Mouse (Mus musculus): ENCODE results near the gene Ltb4r2. TPM values are rescaled to one million over a fixed set of nuclear protein-coding genes. Genes with fewer than 3 reads are reported as not detected.

The Ltb4r2 gene
- total and polyA plus RNA-seq, 3 experiments, result 0.20 TPM; not detected in 1

DNA sequence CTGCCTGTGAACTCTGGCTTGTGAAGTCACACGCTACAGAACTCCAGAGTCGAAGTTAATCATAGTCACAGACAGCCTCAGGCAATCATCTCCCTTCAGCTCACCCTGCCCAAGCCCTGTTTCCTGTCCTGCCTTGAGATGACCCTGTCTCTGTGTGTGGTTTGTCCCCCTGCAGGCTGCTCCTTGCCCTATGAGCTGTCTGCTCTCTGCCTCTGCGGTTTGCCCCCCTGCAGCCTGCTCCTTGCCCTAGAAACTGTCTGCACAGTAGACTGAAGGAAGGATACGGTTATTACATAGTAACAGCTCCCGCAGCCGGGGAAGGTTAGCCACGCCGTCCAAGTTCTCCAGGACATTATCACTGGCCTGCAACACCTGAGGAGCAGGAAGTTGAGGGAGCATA, 44.3 kb upstream of the Ltb4r2 start:
- no peaks in the 10 kb centered on the region for H3K4me1 ChIP-seq (ENCODE audit: control insufficient read depth, insufficient read depth, low read length)
- peaks cover 1% of the 10 kb centered on the region; the same call in 1 of the 2 replicates for H3K27me3 ChIP-seq (ENCODE audit: control insufficient read depth, insufficient read depth, low read length)
- H3K36me3 ChIP-seq (ENCODE audit: control insufficient read depth, insufficient read depth, low read length), result no peaks in the 10 kb centered on the region
- no peaks in the 10 kb centered on the region for H3K79me2 ChIP-seq (replicated peaks; ENCODE audit: control insufficient read depth, insufficient read depth, low read length)
- intact Hi-C loops (cut with DNase I), result no loop called here
- no peak for TF ChIP-seq POLR2A (IDR thresholded peaks at IDR 0.05; ENCODE audit: insufficient read depth, low read depth, low read length)
- TF ChIP-seq CTCF (IDR thresholded peaks at IDR 0.05), result no peak
- TF ChIP-seq EP300 (IDR thresholded peaks at IDR 0.05; ENCODE audit: insufficient read depth, low read depth, low read length), result no peak
- no peak overlapping the region for H3K27ac ChIP-seq
- DNase-seq, result no peak
- 89% methylated on average over 8 of the region's 8 CpGs for WGBS
- no peak overlapping the region for H3K9ac ChIP-seq (ENCODE audit: low read depth, low read length)
- H3K4me3 ChIP-seq, result no peak overlapping the region

- intact Hi-C loops (cut with DNase I), result loop anchor here (5.0 to 10.0 kb wide), 2 partner anchors 77 to 235 kb away; partner anchors contain the start of gene Tm9sf1
- H3K4me1 ChIP-seq (ENCODE audit: control insufficient read depth, insufficient read depth, low read length), result no peaks in the 10 kb centered on the region; the same call in 1 of the 2 replicates
- H3K27ac ChIP-seq, result no peak overlapping the region
- DNase-seq, result no peak
- no peaks in the 10 kb centered on the region for H3K79me2 ChIP-seq (replicated peaks; ENCODE audit: control insufficient read depth, insufficient read depth, low read length)
- no peak for TF ChIP-seq EP300 (IDR thresholded peaks at IDR 0.05; ENCODE audit: insufficient read depth, low read depth, low read length)
- TF ChIP-seq POLR2A (IDR thresholded peaks at IDR 0.05; ENCODE audit: insufficient read depth, low read depth, low read length), result no peak
- H3K4me3 ChIP-seq, result no peak overlapping the region
- 86% methylated on average over 6 of the region's 6 CpGs for WGBS
- no peak overlapping the region for H3K9ac ChIP-seq (ENCODE audit: low read depth, low read length)
- no peaks in the 10 kb centered on the region for H3K36me3 ChIP-seq (ENCODE audit: control insufficient read depth, insufficient read depth, low read length)
- no peaks in the 10 kb centered on the region for H3K27me3 ChIP-seq (ENCODE audit: control insufficient read depth, insufficient read depth, low read length)
Observed at GRCm38 (mm10) chr14:55719737-55720136, 41.5 kb upstream of the Ltb4r2 start.

DNA sequence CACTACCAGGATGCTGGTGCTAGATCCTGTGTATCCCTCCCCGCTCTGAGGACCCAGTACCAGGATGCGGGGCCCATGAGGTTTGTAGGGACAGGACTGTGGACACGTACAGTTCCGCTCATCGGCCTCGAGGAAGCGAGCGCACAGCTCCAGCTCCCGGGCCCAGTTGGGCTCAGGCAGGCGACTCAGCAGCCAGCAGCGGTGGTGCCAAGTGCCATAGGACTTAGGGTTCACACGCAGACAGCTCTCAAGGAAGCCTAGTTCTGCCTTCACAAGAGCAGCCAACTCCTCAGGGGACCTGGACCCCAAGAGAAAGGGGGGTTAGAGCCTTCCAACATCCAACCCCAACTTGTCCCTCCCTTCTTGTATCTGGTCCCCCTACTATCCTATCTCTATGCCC, 40.6 kb upstream of the Ltb4r2 start:
- DNase-seq, result no peak
- H3K27ac ChIP-seq, result no peak overlapping the region
- no peaks in the 10 kb centered on the region; the same call in 1 of the 2 replicates for H3K4me1 ChIP-seq (ENCODE audit: control insufficient read depth, insufficient read depth, low read length)
- H3K79me2 ChIP-seq (replicated peaks; ENCODE audit: control insufficient read depth, insufficient read depth, low read length), result no peaks in the 10 kb centered on the region
- 94% methylated on average over 12 of the region's 12 CpGs for WGBS
- TF ChIP-seq EP300 (IDR thresholded peaks at IDR 0.05; ENCODE audit: insufficient read depth, low read depth, low read length), result no peak
- TF ChIP-seq CTCF (IDR thresholded peaks at IDR 0.05), result no peak
- no peak for TF ChIP-seq POLR2A (IDR thresholded peaks at IDR 0.05; ENCODE audit: insufficient read depth, low read depth, low read length)
- H3K36me3 ChIP-seq (ENCODE audit: control insufficient read depth, insufficient read depth, low read length), result no peaks in the 10 kb centered on the region
- no peak overlapping the region for H3K4me3 ChIP-seq
- H3K9ac ChIP-seq (ENCODE audit: low read depth, low read length), result no peak overlapping the region
- H3K27me3 ChIP-seq (ENCODE audit: control insufficient read depth, insufficient read depth, low read length), result no peaks in the 10 kb centered on the region
- intact Hi-C loops (cut with DNase I), result loop anchor here (5.0 to 10.0 kb wide), 2 partner anchors 78 to 236 kb away; partner anchors contain the start of gene Tm9sf1

DNA sequence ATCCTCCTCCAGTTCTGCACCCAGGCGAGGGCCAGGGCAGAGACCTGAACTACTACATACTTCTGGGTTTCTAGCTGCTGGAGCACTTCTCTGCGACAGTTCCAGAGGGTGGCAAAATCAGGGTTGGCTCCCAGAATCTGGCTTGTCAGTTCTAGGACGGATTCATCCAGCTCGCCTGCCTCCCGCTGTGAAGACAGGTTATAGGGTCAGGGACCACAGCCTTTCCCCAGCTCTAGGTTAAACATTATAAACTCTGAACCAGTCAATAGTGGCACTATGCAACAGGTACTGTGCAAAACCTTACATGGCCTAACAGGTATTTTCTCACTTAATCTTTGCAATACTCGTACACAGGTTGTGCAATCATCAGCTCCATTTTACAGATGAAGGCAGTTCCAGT, 40.2 kb upstream of the Ltb4r2 start:
- Histone ChIP-seq H3K27ac (no peak overlapping the region), H3K36me3 (ENCODE audit: control insufficient read depth, insufficient read depth, low read length) (no peaks in the 10 kb centered on the region), H3K27me3 (ENCODE audit: control insufficient read depth, insufficient read depth, low read length) (no peaks in the 10 kb centered on the region), H3K79me2 (replicated peaks; ENCODE audit: control insufficient read depth, insufficient read depth, low read length) (no peaks in the 10 kb centered on the region), H3K4me1 (ENCODE audit: control insufficient read depth, insufficient read depth, low read length) (no peaks in the 10 kb centered on the region; the same call in 1 of the 2 replicates), H3K9ac (ENCODE audit: low read depth, low read length) (no peak overlapping the region), H3K4me3 (no peak overlapping the region; the same call in 1 of the 2 replicates)
- no peak for DNase-seq
- TF ChIP-seq EP300 (IDR thresholded peaks at IDR 0.05; ENCODE audit: insufficient read depth, low read depth, low read length) (no peak), POLR2A (IDR thresholded peaks at IDR 0.05; ENCODE audit: insufficient read depth, low read depth, low read length) (no peak), CTCF (IDR thresholded peaks at IDR 0.05) (no peak)
- intact Hi-C loops (cut with DNase I), result loop anchor here (5.0 to 10.0 kb wide), 2 partner anchors 79 to 236 kb away; partner anchors contain the start of gene Tm9sf1
- WGBS, result 89% methylated on average over 6 of the region's 6 CpGs

GRCm38 (mm10) chr14:55721700-55722437, 39.4 kb upstream of the Ltb4r2 start, which contains the start of gene Rabggta:
Gene Rabggta, minus strand, starts transcription at chr14:55722263.
- under 1% methylated on average over 50 of the region's 50 CpGs for WGBS
- peak within 1 kb of the TSS; percentile 81 for H3K9ac ChIP-seq (ENCODE audit: low read depth, low read length)
- intact Hi-C loops (cut with DNase I), result loop anchor here (1.0 to 10.0 kb wide), 4 partner anchors 21 to 237 kb away; partner anchors contain the start of gene Tm9sf1
- H3K4me1 ChIP-seq (ENCODE audit: control insufficient read depth, insufficient read depth, low read length), result no peaks in the 10 kb centered on the region; the same call in 1 of the 2 replicates
- no peaks in the 10 kb centered on the region for H3K79me2 ChIP-seq (replicated peaks; ENCODE audit: control insufficient read depth, insufficient read depth, low read length)
- peak; percentile 91 to 92 for DNase-seq
- no peaks in the 10 kb centered on the region for H3K36me3 ChIP-seq (ENCODE audit: control insufficient read depth, insufficient read depth, low read length)
- H3K27ac ChIP-seq, result peak within 1 kb of the TSS; percentile 84
- H3K4me3 ChIP-seq, result peak within 1 kb of the TSS; percentile 90
- TF ChIP-seq CTCF (IDR thresholded peaks at IDR 0.05), result peak; percentile 88
- 0 out of 2 replicates have a peak, but pooled peaks have one; percentile 50 for TF ChIP-seq EP300 (IDR thresholded peaks at IDR 0.05; ENCODE audit: insufficient read depth, low read depth, low read length)
- peak; percentile 61; the same call in 1 of the 2 replicates for TF ChIP-seq POLR2A (IDR thresholded peaks at IDR 0.05; ENCODE audit: insufficient read depth, low read depth, low read length)
- H3K27me3 ChIP-seq (ENCODE audit: control insufficient read depth, insufficient read depth, low read length), result no peaks in the 10 kb centered on the region

All from heart, adult 2 months (tissue).